Mouse (Mus musculus) ovary, postnatal 10 days (tissue): ENCODE measurements around the gene Gm21988.

Source experiments
- DNase-seq: peaks from one replicate; pipeline ENCODE4 v3.0.0; 2022; ENCODE audit warnings: low spot score

The Gm21988 gene

DNA sequence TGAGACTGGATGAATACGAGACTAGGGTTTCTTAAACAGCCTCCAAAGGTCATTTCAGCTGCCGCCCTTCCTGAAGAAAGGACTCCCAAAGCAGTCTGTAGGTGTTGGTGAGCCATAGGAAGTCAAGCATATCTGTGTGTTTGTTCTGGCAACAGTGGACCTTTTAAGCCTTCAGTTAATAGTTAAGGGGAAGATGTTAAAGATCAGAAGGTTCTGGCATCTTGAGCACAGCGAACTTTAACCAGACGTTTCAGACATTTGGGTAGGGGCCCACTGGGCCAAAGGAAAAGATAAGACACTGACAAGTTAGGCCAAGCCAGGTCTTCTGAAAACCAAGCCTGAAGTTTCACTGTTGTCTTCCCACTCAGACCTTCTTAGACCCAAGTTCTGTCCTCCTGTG lies 21.6 kb downstream of the Gm21988 start:
- no peak for DNase-seq

DNA sequence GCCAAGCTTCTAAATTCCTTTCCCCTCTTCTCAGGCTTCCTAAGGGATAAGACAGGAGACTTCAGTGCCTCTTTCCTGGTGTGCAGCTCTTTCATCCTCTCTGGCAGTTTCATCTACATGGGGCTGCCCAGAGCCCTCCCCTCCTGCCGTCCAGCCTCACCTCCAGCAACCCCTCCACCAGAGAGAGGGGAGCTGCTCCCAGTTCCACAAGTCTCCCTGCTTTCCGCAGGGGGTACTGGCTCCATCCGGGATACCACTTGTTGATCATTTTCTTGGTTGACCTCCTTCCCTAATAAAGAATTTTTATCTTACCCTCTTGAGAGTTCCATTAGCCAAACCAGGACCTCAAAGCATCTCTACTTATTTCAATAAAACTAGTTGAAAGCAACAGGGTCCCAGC lies 23.5 kb downstream of the Gm21988 start:
- no peak for DNase-seq

DNA sequence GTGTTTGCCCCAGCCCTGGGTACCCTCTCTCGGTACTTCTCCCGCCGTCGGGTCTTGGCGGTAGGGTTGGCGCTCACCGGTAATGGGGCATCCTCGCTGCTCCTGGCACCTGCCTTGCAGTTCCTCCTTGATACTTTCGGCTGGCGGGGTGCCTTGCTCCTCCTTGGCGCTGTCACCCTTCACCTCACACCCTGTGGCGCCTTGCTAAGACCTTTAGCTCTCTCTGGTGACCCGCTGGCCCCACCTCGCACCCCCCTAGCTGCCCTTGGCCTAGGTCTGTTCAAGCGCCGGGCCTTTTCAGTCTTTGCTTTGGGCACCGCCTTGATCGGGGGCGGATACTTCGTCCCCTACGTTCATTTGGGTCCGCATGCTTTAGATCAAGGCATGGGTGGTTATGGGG lies 24.3 kb downstream of the Gm21988 start:
- DNase-seq: no peak

DNA sequence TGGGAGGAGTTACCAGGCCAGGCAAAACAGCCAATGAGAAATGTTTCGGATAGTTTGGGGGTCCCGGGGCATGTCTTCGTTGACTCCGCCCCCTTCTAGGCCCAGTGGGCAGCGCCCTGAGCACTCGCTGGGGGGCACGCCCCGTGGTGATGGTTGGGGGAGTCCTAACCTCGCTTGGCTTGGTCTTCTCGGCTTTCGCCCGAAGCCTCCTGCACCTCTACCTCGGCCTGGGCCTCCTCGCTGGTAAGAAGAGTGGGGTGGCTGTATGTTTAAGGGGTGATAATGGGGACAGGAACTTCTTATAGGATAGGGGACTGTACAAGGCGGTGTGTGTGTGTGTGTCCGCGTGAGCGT lies 24.8 kb downstream of the Gm21988 start:
- DNase-seq: no peak

DNA sequence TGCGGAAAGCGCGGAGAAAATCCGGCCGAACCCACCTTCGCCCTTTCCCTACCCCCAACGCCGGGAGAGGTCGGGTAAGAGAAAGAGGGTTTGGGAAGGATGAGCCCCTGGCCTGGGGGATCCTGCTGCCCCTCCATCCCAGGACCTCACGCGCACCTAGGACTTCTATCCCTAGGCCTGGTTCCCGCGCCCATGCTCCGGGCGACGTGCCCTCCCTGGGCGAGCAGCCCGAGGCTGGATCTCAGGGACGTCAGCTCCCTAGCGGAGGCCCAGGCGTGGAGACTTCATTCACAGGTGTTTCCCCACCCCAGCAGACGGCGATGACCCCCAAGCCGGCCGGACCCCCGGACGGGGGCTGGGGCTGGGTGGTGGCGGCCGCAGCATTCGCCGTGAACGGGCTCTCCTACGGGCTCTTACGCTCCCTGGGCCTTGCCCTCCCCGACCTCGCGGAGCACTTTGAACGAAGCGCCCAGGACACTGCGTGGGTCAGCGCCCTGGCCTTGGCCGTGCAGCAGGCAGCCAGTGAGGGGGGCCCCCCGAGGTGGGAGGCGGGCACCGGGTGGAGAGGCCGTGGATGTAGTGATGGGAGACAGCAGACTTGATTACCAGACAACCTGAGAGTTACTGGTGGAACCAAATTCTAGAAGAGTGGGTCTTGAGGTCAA lies 25.3 kb downstream of the Gm21988 start:
- DNase-seq: no peak

DNA sequence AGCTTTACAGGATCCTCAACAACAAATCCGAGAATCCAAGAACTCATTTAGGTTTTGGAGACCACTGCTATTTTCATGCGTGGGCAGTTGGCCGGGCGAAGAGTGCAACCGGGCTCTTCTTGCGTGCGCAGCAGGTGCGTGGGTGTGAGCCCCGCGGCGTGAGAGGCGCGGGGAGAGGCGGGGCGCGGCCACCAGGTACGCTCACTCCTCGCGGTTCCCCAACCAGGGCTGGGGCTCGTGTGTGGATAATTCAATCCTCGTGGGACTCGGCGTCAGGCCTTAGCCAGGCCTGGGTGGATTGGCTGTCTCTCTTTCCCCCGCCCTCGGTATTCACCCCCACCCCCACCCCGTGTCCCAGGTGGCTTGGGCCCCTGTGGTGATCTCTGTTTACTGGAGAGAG lies 25.9 kb downstream of the Gm21988 start:
- DNase-seq: no peak

DNA sequence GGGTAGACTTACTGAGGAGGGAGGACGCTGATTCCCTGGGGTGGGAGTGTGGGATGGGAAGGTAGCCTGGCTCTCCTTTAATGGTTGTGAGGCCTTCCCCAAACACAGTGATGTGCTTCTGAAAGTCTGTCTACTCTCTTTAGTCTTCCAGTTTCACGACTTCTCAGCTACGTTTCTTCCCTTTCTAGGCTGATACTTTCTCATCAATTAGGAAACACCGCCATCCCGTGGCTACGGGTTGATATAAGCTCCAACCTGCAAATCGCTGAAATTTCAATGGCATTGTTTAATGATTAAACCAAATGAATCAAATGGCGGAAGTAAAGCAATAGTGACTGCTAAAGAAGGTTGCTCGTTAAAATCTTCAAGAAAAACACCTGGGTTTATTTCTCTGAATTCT lies 26.7 kb downstream of the Gm21988 start:
- no peak for DNase-seq

DNA sequence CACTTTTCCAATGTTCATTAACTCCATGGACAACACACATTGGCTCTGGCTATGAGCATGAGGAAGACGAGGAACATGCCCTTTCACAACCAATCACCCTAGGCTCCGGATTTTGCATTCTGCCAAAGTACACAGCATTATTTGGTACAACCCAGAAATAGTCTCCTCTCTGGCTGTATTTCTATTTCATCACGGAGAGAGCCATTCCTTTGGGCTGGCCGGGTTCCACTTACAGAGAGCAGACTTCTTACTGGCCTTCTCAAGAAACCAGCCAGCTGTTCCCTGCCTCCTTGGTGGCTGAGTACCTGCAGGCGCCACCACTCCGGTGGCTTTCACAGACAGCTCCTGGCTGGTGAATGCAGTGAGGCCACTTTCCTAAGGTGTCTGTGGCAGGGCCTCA lies 27.2 kb downstream of the Gm21988 start, which contains the start of gene Slc16a11:
TSS of gene Slc16a11 (plus strand) at position 330 of the 400 bp plus-strand sequence.
- DNase-seq: no peak

DNA sequence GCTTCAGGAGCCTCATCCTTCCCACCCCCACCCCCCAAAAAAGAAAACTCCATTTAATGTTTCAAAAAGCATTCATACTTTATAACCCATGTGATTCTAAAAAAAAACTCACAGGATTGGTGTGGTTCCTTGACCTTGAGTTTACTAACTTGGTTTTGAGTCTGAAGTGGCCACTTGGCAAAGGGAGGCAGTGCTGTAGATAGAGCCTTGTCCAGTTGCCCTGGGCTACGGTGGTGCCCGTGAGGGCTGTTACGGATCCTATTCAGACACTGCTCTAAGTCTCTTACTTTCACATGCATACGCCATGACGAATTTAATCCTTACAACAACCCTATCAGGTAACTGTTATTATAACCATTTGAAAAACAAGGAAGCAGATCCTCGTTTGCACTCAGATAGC lies 27.7 kb downstream of the Gm21988 start:
- DNase-seq: no peak

DNA sequence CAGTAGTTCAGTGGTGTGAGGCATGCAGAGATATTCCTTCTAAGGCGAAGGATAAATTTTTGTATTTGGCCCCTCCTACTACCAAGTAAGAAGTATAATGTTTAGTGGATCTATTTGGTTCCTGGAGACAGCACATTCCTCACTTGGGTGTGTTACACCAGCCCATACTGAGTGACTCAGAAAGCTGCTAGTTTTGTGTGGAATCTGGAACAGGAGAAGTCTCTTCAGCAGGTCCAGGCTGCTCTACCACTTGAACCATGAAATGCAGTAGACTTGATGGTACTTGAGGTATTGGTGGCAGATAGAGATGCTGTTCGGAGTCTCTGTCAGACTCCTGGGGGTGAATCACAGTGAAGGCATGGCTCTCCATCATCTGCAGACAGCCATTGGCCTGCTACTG lies 28.9 kb downstream of the Gm21988 start:
- no peak for DNase-seq

DNA sequence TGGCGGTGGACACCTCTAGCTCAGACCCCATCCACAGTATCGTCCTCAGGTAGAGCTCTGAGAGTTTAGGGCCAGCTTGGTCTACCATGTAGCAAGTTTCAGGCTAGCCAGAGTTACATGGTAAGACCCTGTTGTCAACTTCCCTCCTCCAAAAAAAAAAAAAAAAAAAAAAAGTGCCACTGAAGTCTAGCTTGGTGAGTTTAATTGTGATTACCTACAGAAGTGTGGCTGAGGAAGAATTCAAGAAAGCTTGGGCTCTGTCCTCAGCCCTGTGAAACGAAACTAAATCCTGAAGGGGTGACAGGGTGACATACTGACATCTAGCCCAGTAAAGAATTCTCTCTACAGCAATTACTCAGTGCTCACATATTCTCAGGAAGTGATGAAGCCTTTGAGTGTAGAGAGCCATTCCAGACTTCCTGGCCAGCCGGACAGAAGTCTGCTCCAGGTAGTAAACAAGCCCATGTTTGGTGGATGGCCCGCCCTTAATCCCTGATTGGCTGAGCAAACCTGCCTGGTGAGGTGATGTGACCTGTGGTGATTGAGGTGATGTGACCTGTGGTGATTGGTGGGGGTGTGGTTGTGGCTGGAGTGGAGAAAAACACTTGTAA lies 30.7 kb downstream of the Gm21988 start:
- DNase-seq: no peak

DNA sequence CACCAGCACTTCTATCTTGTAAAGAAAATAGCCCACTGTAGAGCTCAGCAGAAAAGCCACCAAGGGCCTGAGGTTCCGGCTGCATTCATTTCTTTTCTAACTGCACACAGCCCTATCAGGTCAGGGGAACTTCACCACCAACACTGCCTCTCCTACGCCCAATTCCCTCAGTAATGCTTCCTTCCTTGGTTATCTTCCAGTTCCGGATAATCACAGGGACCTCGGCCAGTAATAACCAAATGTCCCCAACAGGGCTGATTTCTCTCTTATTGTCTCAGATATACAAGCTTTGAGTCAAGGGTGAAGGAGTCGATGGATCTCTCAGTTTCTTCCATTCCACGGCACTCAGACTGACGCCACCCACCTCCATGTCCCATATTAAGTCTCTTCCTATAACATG lies 32.3 kb downstream of the Gm21988 start:
- DNase-seq: no peak

DNA sequence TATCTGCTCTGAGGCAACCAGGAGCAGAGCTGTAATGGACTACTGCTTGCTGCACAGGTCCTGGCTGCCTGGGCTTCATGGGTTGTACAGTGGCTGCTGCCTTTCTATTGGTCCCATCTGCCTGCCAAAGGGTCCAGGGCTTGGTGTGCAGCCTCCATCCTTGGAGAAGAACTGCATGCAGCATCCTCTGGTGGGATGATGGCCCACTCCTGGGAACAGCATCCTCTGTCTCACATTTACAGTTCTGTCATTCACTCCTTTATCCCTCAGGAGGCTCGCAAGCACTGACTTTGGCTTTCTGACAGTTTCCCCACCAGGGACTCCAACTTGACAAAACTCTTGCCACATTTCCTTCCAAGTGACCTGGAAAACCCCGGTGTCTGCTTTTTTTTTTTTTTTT lies 32.8 kb downstream of the Gm21988 start:
- no peak for DNase-seq

DNA sequence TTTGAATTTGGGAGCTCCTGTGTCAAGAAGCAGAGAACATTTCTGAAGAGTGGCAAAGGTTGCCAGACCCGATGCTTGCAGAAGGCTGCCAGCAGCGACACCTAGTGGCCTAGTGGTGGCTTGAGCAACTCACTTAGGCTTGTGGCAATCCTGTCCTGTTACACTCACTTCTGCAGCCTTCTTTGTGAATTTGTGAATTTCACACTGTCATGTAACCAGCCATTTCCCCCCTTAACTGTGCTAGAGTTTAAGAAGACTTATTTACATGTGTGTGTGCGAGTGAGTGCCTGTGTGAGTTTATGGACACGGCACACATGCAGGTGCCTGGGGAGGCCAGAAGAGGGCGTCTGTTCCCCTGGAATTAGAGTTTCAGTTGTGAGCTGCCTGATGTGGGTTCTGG lies 37.9 kb downstream of the Gm21988 start:
- DNase-seq: peak; percentile 69

DNA sequence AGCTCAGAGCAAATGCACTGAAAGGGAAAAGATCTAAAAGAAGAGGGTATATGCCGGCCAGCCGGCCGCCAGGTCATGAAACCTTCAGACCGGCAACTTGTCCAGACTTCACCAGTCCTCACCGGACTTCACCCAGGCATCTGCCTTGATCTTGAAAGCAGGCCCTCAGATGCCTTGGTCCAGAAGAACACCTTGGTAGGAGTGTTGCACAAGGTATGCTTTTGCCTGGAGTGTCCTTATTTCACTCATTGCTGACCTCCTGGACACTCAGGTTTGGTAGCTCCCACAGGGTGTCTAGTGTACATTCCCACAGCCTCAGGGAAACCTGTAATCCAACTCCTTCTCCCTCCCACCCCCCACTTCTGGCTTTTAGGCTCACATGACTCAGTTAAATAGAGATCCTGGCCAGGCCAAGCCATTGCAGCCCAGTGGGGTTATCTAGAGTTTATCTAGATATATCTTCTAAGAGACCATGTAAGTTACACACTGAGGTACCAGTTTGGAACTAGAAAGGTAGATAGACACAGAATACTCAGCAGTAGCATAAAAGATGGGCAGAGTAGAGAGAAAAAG lies 39.5 kb downstream of the Gm21988 start:
- DNase-seq: no peak

DNA sequence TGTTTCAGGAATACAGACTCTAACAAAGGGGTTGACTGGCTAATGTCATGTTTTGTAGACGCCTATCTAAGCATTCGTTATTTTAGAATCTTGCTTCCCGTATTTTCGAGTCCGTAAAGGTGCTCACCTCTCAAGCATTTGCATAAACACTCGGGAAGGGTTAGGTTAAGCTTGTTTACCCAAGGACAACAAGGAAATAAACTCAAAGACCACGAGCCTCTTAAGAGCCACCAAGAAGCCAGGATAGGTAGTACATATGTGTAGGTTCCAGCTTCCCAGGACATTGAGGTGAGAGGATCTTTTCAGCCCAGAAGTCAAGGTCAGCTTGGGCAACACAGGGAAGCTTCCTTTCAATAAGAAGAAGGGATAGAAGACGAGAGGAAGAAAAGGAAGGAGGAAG lies 40.5 kb downstream of the Gm21988 start:
- no peak for DNase-seq

DNA sequence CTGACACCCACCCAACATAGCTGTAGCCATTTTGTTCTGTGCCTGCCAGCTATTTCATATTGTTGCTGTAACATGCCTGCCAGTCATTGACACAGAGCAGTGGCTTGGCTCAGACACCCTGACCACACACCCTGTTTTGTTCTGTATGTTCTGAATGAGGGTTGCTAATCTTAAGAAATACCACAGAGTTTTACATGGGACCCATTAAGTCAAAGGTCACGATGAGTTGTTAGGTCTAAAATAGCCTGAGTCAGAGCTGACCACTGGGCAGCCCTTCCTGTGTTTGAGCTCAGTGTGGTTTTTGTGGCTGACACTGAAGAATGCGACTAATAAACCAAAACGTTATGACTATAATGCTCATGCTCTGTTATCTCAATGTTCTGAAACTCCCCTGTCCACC lies 41.3 kb downstream of the Gm21988 start:
- no peak for DNase-seq

DNA sequence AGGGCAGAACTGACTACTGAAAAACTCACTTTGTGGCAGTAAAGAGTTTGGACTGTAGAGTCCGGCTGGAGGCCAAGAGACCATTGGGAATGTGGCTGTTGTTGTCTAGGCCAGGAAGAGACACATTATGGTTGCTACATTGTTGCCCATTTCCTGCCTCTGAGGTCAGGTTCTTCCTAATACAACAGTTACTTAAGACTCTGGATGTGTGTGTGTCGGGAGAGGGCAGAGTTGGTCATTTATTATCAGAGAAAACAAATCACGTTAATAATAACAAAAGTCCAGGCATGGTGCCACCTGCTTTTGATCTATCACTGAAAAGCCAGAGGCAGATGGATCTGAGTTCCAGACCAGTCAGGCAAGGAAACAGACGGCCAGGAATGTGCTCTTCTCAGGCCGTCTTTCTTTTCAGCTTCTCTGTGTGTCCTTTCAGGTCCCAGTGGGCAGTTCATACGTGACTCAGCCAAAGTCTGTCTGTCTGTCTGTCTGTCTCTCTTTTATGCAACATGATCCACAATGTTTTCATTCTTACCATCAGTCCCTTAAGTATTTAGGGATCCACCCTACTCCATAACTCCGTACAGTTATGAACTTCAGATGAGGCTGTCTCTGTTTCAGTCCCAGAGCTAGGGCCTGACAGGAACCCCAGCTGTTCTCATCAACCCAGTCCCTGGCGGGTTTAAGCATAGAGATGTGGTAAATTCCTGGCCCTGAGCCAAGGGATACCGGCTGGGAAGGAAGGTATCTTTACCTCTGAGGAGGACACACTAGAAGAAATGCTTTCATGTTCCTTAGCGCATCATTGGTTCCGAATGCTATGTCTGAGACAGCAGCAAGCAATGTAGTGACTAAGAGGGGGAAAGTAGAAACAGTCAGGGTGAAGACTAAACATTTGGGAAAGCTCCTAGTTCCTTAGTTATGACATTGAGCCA lies 46.0 kb downstream of the Gm21988 start:
- DNase-seq: no peak

DNA sequence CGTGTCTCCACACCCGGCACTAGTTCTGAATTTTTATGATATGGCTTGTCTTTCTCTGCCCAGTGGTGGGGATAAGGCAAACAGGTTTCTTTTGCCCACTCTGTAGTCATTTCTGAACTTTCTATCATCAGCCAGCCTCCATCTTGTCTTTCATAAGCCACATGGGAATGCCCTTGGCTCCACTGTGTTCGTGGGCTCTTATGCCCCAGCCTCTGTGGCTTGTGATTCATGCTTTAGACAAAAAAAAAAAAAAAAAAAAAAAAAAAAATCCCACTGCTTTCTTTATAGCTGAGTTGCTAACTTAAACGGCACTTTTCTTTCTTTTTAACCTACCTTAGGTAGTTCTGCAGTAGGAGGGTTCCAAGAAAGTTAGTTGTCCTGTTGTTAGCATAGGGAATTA lies 47.5 kb downstream of the Gm21988 start:
- no peak for DNase-seq

DNA sequence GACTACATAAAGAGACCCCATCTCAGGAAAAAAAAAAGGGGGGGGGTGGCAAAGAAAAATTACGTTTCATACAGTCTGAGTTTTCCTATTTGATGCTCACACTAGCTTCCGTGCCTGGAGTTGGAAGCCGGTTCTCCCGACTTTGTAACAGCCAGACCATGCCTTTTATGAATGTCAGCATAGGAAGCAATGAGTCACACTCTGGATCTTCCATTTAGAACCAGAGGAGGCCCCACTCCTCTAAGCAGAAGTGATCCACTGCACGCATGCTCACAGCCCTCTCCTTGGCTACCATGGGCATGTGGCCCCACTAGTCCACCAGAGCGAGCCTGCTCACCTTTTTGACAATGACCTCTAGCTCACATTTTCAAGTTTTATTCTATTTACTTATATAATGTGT lies 48.4 kb downstream of the Gm21988 start:
- DNase-seq: no peak

DNA sequence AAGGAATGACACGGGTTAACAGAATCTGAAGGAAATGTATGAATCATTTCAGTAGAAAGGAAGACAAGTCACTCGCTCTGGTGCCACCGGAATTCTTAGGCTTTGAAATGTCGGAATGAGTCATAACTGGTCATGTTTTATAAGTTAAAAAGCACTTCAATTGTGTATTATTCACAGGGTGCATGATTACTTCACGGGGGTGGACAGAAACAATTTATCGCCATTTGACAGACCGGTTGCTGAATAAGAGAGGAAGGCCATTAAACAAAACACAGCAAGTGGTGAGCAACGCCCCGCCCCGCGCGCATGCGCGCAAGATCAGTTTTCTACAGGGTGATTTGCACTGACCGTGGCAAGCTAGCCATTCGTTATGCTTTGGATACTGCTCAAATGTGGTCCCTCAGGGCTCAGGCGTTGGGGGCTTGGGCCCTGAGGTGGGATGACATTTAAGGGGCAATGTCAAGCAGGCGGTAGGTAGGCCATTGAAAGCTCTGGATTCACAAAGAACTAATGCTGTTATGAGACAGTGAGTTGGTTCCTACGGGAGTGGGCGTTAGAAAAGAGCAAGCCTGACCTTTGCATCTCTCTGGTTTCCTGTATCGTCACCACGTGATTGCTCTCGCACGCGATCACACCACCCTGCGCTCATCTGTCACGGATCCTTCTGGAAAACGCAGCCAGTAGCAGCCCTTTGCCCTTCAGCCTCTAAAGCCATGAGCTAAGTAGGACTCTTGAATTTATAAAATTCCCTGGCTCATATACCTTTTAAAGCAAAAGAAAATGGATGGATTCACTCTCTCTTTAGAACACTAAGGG lies 50.1 kb downstream of the Gm21988 start:
- DNase-seq: no peak
